Mouse (Mus musculus) Muller cell, postnatal 12 days (primary cell): ENCODE data around the gene Tsen2.

Experiments used
- DNase-seq: peaks from one replicate; pipeline ENCODE4 v3.0.0-alpha.2; 2015; ENCODE audit errors: inconsistent ontology term

Gene Tsen2

DNA sequence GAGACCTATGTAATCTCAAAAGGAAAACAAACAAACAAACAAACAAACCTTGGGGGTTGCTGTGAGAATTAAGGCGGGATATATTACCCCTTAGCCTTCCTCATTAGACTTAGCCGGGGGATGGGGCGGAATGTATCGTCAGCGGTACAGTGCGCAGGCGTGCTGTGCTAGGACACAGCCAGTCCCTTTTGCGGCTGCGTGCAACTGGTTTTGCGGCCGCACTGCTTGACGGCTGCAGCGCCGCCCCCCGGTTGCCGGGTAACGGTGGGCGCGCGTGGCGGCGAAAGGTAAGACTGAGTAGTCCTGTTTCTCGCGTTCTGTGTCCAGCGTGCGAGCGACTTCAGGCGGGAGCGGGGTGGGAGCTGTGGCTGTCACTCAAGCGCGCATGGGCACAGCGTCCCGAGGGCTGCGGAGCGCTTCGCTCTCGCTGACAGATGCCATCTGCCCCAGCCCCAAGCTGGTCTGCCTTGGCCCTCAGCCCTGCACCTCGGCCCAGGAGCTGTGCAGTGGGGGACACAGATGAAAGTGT, at the start of gene Tsen2:
Gene Tsen2, plus strand, starts transcription at position 223 of the 529 bp plus-strand sequence.
- DNase-seq = peak; percentile 99

DNA sequence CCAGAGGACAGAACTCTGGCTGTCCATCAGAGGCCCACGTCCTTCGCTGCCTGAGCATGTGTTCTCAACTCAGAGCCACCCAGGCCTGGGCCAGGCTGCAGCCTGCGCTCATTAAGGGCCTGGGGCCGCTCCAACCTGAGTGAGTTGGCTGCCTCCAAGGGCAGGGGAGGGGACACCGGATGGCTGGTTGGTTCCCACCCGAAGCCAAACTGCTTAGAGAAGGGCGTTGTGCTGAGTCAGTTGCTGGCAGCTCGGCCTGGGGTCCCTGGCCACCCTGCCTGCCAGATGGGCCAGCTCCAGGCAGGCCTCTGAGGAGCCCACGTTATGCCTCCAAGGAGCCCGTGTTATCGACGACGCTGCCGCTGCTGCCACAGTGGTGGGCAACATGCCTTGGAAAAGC, 44.9 kb upstream of the Tsen2 start:
- DNase-seq = peak; percentile 63

GRCm38 (mm10) chr6:115500234-115500633, 44.2 kb upstream of the Tsen2 start:
- no peak for DNase-seq

DNA sequence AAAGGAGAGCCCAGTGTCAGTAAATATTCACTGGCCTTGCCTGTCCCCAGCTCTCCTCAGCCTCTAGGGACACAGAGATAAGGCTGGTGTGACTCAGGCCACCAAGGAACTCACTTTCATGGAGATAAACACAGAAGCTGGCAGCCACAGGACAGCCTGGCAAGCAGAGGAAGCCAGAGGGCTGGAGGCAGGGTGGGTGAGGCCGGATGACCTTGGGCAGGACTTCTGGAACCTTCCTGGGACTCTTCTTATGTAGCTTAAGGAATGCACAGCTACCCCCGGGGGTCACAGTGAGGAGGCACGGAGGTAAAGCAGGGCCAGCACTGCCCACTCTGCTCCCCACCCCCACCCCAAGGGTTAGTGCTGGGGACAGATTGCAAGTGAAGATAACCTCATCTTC, 43.3 kb upstream of the Tsen2 start:
- no peak for DNase-seq

DNA sequence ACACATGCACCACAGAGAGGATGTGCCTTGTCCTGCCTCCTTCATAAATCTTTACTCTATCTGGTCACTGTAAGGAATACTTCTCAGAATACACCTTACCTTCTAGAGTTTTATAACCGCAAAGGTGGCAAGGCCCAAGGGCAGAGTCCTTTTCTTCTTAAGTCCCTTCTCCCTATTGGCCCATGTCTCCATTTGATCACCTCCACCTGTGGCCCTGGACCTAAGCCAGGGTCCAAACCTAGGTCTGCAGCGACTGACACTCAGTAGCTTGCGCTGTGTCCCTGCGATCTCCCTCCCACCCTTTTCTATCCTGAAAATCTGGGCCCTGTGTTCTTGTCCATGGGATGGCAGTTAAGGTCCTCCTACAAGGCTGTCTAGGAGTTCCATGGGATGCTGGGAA, 41.4 kb upstream of the Tsen2 start:
- no peak for DNase-seq

GRCm38 (mm10) chr6:115503549-115504159, 40.8 kb upstream of the Tsen2 start:
- DNase-seq = no peak

- DNase-seq = no peak
These were observed 40.3 kb upstream of the Tsen2 start for GRCm38 (mm10) chr6:115504160-115504558.

GRCm38 (mm10) chr6:115504915-115505314, 39.5 kb upstream of the Tsen2 start:
- no peak for DNase-seq

GRCm38 (mm10) chr6:115506425-115506824, 38.0 kb upstream of the Tsen2 start:
- no peak for DNase-seq

GRCm38 (mm10) chr6:115511447-115511846, 33.0 kb upstream of the Tsen2 start:
- DNase-seq = no peak

GRCm38 (mm10) chr6:115513207-115513606, 31.3 kb upstream of the Tsen2 start:
- DNase-seq = no peak

DNA sequence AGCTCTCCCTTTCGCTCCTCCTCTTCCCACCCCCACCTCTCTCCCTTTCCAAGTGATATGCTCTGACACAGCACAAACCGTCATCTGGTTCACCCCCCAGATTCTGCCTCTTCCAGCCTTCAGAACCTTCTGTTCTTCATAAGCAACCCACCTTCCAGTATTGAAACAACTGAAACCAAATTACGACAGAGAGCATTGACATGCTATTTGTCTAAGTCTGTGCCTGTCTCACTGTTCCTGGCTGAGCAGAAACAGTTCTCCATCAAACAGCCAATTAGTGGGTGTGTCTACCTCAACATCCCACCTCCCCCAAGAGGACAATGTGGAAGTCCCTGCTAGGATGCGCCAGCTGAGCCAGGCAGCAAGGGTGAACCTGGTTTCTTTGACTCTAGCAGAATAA, 26.6 kb upstream of the Tsen2 start:
- DNase-seq = no peak

- DNase-seq = no peak
These were observed 26.1 kb upstream of the Tsen2 start for GRCm38 (mm10) chr6:115518352-115518751.

DNA sequence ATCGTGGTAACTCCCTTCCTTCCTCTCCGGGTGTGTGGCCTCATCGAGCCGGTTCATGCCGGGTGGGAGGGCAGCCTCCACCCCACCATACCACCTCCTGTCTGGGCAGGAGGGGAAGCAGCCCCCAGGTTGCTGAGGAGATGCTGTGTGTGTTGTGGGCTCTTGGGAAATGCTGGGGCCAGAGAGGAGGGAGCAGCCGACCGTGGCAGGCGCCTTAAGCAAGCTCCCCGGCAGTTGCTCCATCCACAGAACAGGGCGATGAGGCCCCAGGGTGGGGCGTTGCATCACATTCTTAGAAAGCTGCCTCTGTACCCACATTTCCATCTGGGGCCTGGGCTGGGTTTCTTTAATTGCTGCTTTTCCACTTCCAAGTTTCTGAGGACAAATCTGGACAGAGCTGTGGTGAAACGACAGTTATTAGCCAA, 25.2 kb upstream of the Tsen2 start:
- DNase-seq = no peak

- no peak for DNase-seq
These were observed 22.5 kb upstream of the Tsen2 start for GRCm38 (mm10) chr6:115521923-115522322.

DNA sequence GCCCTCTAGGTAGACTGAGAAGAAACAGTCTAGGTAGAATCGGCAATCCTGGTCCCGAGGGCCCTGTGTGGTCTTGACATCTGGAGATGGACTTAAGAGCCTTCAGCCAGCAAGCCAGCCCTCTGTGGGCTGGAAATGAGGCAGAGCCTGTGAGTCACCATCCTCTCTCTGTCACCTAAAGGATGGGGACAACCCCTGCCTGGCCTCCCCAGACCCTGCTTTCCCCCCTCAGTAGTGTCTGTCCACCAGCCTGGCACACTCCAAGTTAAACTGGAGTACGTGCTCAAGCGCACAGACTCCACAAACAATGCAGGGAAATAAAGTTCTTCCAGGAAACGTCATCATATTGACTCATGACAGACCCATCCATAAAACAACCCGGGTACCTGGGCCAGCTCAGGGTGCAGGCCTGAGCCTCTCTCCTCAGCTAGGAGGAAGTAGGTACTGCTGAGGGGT, 21.7 kb upstream of the Tsen2 start:
- DNase-seq = no peak

GRCm38 (mm10) chr6:115523201-115523600, 21.3 kb upstream of the Tsen2 start:
- DNase-seq = peak; percentile 12

DNA sequence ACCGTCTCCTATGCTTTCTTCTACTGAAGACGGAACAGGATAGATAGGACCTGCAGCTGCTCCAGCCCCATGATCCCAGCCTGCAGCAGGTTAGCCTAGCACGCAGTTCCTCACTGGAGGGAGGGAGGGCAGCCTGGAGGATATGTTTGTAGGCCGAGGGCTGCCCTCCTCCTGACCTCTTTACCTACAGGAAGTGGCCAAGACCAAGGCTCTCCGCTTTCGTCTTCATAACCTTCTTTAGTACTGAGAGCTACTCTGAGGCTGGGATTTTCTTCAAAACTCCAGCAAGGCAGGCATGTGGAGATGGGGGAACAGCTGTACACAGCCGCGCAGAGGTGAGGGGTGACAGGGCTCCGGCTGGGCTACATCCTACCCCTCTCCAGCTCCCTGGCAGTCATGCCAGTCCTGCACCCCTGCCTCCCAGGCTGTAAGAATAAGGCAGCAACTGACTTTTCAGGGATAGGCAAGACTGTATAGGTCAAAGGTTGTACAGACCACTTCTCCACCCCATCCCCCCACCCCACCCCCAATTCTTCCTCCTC, 19.9 kb upstream of the Tsen2 start:
- no peak for DNase-seq

DNA sequence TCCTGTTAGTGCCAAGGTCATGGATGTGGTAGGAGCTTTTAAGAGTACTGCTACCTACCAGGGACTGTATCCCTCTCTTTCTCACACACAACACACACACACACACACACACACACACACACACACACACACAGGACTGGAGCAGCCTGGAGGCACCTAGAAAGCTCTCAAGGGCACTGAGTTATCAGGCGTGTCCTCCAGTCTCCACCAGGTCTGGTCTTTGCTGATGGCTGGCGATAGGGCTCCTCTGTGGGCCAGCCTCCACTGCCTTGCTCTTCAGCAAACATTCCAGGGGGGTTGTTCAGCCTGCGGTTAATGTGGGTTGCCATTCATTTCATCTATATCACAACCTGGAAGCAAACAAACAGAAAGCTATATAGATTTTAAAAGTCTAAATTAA, 17.0 kb upstream of the Tsen2 start:
- DNase-seq = no peak

DNA sequence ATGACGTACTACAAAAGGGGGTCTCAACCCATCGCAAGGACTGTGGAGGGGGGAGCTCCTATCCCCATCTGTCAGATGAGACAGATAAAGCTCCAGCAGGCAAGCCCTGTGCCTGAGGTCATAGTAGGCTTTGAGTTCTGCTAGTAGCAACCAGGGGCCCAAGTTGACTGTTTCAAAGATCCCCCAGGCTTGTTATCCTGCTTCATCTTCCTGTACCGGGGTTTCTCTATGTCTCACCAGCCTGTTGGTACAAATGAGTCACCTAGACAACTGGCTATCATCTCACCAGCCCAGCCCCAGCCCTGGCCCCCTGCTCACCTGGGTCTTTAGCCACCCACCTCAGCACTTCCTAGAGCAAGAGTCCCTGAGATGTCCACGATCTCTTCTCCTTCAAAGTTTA, 16.1 kb upstream of the Tsen2 start:
- no peak for DNase-seq

DNA sequence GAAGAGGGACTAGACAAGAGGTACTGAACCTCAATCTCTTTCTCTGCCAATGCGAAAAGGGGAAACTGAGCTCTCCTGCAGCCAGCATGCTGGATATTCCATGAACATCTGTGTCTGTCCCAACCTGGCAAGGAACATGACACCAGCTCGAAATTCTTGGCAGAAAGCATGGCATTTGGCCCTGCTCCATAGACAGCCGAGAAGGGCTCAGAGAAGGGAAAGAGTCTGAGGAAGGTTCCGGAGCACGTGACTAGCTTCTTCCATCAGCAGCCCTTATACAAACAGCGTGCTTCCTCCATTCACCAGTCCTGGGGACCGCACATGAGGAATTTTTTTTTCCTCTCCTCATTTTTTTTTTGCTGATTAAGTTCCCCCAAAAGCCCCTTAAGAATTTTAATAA, 9.8 kb upstream of the Tsen2 start:
- DNase-seq = peak; percentile 50

GRCm38 (mm10) chr6:115536169-115536568, 8.3 kb upstream of the Tsen2 start:
- DNase-seq = no peak

DNA sequence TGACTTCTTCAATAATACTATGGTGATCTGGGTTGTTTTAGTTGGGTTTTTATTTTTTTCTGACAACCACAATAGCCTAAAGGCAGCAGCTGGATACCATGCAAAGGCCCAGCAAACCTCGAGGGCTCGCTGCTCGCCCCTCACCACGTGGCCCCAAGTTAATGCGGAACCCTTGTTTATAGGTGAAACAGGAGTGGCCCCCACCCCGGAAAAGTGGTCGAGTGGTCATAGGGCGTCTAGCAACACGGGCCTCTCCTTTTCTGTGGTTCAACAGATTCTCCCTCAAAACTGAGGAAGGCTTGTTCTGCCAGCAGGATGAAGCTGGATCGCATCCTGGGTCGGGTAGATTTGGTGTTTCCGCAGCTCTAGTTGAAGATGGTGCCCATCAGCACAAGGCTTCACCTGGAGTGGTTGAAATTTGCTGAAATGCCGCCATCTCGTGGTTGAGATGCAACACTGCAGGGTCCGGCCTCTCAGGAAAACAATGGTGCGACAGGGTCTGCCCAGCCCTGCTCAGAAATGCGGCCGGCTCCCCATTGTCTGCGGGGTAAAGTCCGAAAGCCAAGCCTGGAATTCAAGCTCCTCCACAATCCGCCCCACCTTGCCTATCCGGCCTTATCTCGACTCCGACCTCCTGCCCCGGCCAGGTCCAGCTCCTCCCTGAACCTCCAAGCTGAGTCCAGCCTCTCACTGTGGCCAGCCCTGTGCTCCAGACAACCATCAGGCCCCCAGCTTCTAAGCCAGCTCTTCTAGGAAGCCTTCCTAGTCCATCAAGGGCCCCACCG, 5.6 kb upstream of the Tsen2 start:
- DNase-seq = peak; percentile 71
